Mouse (Mus musculus) cortical plate, adult 2 months (tissue): ENCODE data around the gene Prx.
A peak's percentile ranks its signal among the peaks of the same experiment; 100 is the strongest.

Source experiments
- CTCF ChIP-seq: fragments of 200-500 bp; IDR thresholded peaks from 2 replicates; pipeline ENCODE4 v1.5.1; 2011; ENCODE audit warnings: mild to moderate bottlenecking, control low read depth, low read length; ENCODE audit not compliant: insufficient read depth; ENCODE audit errors: extremely low read depth
- POLR2A ChIP-seq: fragments of 200-500 bp; IDR thresholded peaks from 2 replicates; pipeline ENCODE4 v1.6.1; 2011; ENCODE audit warnings: mild to moderate bottlenecking, low read length, control low read depth; ENCODE audit not compliant: insufficient read depth; ENCODE audit errors: extremely low read depth

DNA sequence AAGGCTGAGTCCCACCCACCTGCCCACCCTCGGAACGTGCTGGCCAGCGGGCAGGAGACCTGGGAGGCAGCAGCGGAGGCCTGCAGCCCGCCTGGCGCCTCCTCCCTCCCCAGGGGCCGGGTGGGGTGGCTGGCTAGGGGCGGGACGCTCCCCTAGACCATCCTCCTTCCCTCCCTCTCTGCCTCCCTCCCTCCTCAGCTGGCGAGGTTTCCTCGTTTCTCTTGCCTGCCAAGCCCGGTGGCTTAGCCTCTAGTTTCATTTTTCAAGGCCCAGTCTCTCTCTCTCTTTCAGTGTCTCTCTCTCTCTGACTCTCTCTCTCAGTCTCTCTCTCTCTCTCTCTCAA lies 17.5 kb upstream of the Prx start:
- TF ChIP-seq CTCF (no peak), POLR2A (peak; percentile 37; the same call in 1 of the 2 replicates)
